Mouse (Mus musculus) liver, adult 2 months (tissue): ENCODE results near the gene Ppp1r12a. TPM values are rescaled to one million over a fixed set of nuclear protein-coding genes. Genes with fewer than 3 reads are reported as not detected.

ENCODE experiments used
- DNase-seq: peaks from one replicate; pipeline ENCODE4 v3.0.0-alpha.2; 2011; ENCODE audit warnings: low read depth, low spot score; ENCODE audit errors: extremely low read depth
- H3K27ac ChIP-seq: fragments of 200-500 bp; replicated peaks from 2 replicates; pipeline ENCODE4 v1.5.1; 2012; ENCODE audit warnings: low read depth, mild to moderate bottlenecking, control low read depth, inconsistent platforms, low read length; ENCODE audit not compliant: insufficient read depth
- H3K27me3 ChIP-seq: fragments of 200-500 bp; 2 replicates; pipeline ENCODE4 v1.6.1; 2012; ENCODE audit warnings: mild to moderate bottlenecking, moderate library complexity, low read length, inconsistent platforms; ENCODE audit not compliant: control insufficient read depth, insufficient read depth
- H3K36me3 ChIP-seq: fragments of 200-500 bp; 2 replicates; pipeline ENCODE4 v1.6.1; 2012; ENCODE audit warnings: low read length, inconsistent platforms; ENCODE audit not compliant: control insufficient read depth, insufficient read depth
- H3K4me1 ChIP-seq: fragments of 200-500 bp; 2 replicates; pipeline ENCODE4 v1.6.1; 2011; ENCODE audit warnings: low read length; ENCODE audit not compliant: control insufficient read depth, insufficient read depth
- H3K4me3 ChIP-seq: fragments of 200-500 bp; 2 replicates; pipeline ENCODE4 v1.5.1; 2011; ENCODE audit warnings: low read depth, mild to moderate bottlenecking, control low read depth, low read length, moderate library complexity; ENCODE audit not compliant: insufficient read depth
- H3K79me2 ChIP-seq: fragments of 200-500 bp; 2 replicates; pipeline ENCODE4 v1.6.1; 2012; ENCODE audit warnings: inconsistent platforms, mild to moderate bottlenecking, low read length, moderate library complexity; ENCODE audit not compliant: control insufficient read depth, insufficient read depth
- H3K9ac ChIP-seq: fragments of 200-500 bp; 2 replicates; pipeline ENCODE4 v1.6.1; 2012; ENCODE audit warnings: low read depth, mild to moderate bottlenecking, control low read depth, inconsistent platforms, low read length
- CTCF ChIP-seq: fragments of 200-500 bp; IDR thresholded peaks from 2 replicates; pipeline ENCODE4 v1.5.1; 2011; ENCODE audit warnings: low read depth, low read length, control low read depth
- POLR2A ChIP-seq: fragments of 200-500 bp; IDR thresholded peaks from 2 replicates; pipeline ENCODE4 v1.6.1; 2011; ENCODE audit warnings: low read length, control low read depth; ENCODE audit not compliant: insufficient read depth; ENCODE audit errors: extremely low read depth
- WGBS: fragments of 180-500 bp; shearing (Covaris S2); methylation state at CpG from one replicate; pipeline ENCODE4 v1.1.7; 2018; 5-methylcytosine and 5-hydroxymethylcytosine counted together
- polyA plus RNA-seq: library from polyadenylated mRNA; depleted of rRNA; stranded (reverse); fragments of >200 nt; gene quantifications from 2 replicates; pipeline ENCODE4 v1.2.3, GENCODE M21; 2012
- total RNA-seq: library from RNA; depleted of rRNA; stranded (reverse); fragments of >200 nt; gene quantifications from 2 replicates; pipeline ENCODE4 v1.2.3, GENCODE M21; 2014

The Ppp1r12a gene
- total and polyA plus RNA-seq, 2 experiments: 5.5 to 38.5 TPM

- H3K9ac ChIP-seq: no peak overlapping the region
- H3K4me1 ChIP-seq: peaks cover 10% of the 10 kb centered on the region
- DNase-seq: no peak
- TF ChIP-seq POLR2A (no peak), CTCF (no peak)
- H3K27me3 ChIP-seq: no peaks in the 10 kb centered on the region
- no peak overlapping the region for H3K4me3 ChIP-seq
- no peak overlapping the region for H3K27ac ChIP-seq
- no peaks in the 10 kb centered on the region for H3K36me3 ChIP-seq
- peaks cover 41% of the 10 kb centered on the region; the same call in 1 of the 2 replicates for H3K79me2 ChIP-seq
- WGBS: 66% methylated on average over 2 of the region's 2 CpGs
Measured at GRCm38 (mm10) chr10:108175885-108176284, 13.9 kb downstream of the Ppp1r12a start.

- peaks cover 41% of the 10 kb centered on the region; the same call in 1 of the 2 replicates for H3K79me2 ChIP-seq
- no peaks in the 10 kb centered on the region for H3K27me3 ChIP-seq
- TF ChIP-seq CTCF (no peak), POLR2A (no peak)
- no peak for DNase-seq
- no peak overlapping the region for H3K9ac ChIP-seq
- H3K27ac ChIP-seq: no peak overlapping the region
- H3K36me3 ChIP-seq: no peaks in the 10 kb centered on the region
- peaks cover 5% of the 10 kb centered on the region for H3K4me1 ChIP-seq
- H3K4me3 ChIP-seq: no peak overlapping the region
- WGBS: 58% methylated on average over 6 of the region's 6 CpGs
Measured at GRCm38 (mm10) chr10:108178285-108178848, 16.4 kb downstream of the Ppp1r12a start.

GRCm38 (mm10) chr10:108179404-108179803, 17.4 kb downstream of the Ppp1r12a start:
- TF ChIP-seq CTCF (no peak), POLR2A (no peak)

GRCm38 (mm10) chr10:108180313-108180712, 18.3 kb downstream of the Ppp1r12a start:
- Histone ChIP-seq H3K79me2 (peaks cover 40% of the 10 kb centered on the region; the same call in 1 of the 2 replicates), H3K4me1 (peaks cover 7% of the 10 kb centered on the region), H3K27ac (no peak overlapping the region), H3K27me3 (no peaks in the 10 kb centered on the region), H3K9ac (no peak overlapping the region), H3K36me3 (no peaks in the 10 kb centered on the region), H3K4me3 (no peak overlapping the region)
- WGBS: 90% methylated on average over 2 of the region's 2 CpGs
- no peak for TF ChIP-seq POLR2A
- no peak for TF ChIP-seq CTCF
- no peak for DNase-seq

More at GRCm38 (mm10) chr10:108179404-108179803, 17.4 kb downstream of the Ppp1r12a start:
- no peak overlapping the region for H3K9ac ChIP-seq
- 76% methylated on average over 3 of the region's 3 CpGs for WGBS
- no peak for DNase-seq
- H3K36me3 ChIP-seq: no peaks in the 10 kb centered on the region
- H3K27me3 ChIP-seq: no peaks in the 10 kb centered on the region
- no peak overlapping the region for H3K27ac ChIP-seq
- no peak overlapping the region for H3K4me3 ChIP-seq
- H3K4me1 ChIP-seq: peaks cover 5% of the 10 kb centered on the region
- peaks cover 42% of the 10 kb centered on the region; the same call in 1 of the 2 replicates for H3K79me2 ChIP-seq

- no peaks in the 10 kb centered on the region for H3K36me3 ChIP-seq
- TF ChIP-seq POLR2A (no peak), CTCF (no peak)
- H3K4me3 ChIP-seq: no peak overlapping the region
- 77% methylated on average over 3 of the region's 3 CpGs for WGBS
- peaks cover 38% of the 10 kb centered on the region; the same call in 1 of the 2 replicates for H3K79me2 ChIP-seq
- no peaks in the 10 kb centered on the region for H3K27me3 ChIP-seq
- peaks cover 6% of the 10 kb centered on the region for H3K4me1 ChIP-seq
- no peak overlapping the region for H3K9ac ChIP-seq
- no peak for DNase-seq
- H3K27ac ChIP-seq: no peak overlapping the region
Measured at GRCm38 (mm10) chr10:108181893-108182292, 19.9 kb downstream of the Ppp1r12a start.

GRCm38 (mm10) chr10:108182386-108182785, 20.4 kb downstream of the Ppp1r12a start:
- TF ChIP-seq POLR2A: no peak
- TF ChIP-seq CTCF: no peak
- DNase-seq: no peak
- Histone ChIP-seq H3K9ac (no peak overlapping the region), H3K4me1 (peaks cover 6% of the 10 kb centered on the region), H3K4me3 (no peak overlapping the region), H3K79me2 (peaks cover 38% of the 10 kb centered on the region; the same call in 1 of the 2 replicates), H3K36me3 (no peaks in the 10 kb centered on the region), H3K27me3 (no peaks in the 10 kb centered on the region), H3K27ac (no peak overlapping the region)
- WGBS: 96% methylated on average over 4 of the region's 4 CpGs
